Mouse (Mus musculus) common myeloid progenitor, adult 5-6 weeks (primary cell): Measurements from ENCODE around the gene Mpp3. TPM values are rescaled to one million over a fixed set of nuclear protein-coding genes. Genes with fewer than 3 reads are reported as not detected.

ENCODE experiments used
- ATAC-seq: replicated peaks from 2 replicates; pipeline ENCODE4 v1.8.0; 2016; ENCODE audit warnings: low read depth, mild to moderate bottlenecking, moderate TSS enrichment, inconsistent platforms; ENCODE audit not compliant: poor library complexity, severe bottlenecking
- total RNA-seq: library from RNA; stranded (forward); fragments of 200-1000, 187-1606 nt; gene quantifications from 2 replicates; pipeline ENCODE4 v1.2.3, GENCODE M21; 2017

The Mpp3 gene
- total RNA-seq, 1 experiment from 2014 or later: not detected

DNA sequence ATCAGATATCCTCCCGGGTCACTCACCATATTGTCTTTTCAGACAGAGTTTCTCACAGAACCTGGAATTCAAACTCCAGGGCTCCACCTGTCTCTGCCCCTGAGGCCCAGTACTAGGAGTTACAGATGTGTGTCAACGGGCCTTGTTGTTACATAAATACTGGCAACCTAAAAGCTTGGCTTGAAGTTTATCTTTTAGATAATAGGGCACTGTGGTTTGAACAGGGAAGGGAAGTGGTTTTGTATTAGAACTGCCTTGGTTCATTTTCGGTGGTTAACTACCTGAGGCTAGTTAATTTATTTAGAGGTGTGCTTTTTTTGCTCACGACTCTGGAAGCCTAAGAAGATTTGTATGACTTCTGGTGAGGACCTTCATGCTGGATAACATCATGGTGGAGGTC is 74.8 kb downstream of the Mpp3 start:
- no peak for ATAC-seq

DNA sequence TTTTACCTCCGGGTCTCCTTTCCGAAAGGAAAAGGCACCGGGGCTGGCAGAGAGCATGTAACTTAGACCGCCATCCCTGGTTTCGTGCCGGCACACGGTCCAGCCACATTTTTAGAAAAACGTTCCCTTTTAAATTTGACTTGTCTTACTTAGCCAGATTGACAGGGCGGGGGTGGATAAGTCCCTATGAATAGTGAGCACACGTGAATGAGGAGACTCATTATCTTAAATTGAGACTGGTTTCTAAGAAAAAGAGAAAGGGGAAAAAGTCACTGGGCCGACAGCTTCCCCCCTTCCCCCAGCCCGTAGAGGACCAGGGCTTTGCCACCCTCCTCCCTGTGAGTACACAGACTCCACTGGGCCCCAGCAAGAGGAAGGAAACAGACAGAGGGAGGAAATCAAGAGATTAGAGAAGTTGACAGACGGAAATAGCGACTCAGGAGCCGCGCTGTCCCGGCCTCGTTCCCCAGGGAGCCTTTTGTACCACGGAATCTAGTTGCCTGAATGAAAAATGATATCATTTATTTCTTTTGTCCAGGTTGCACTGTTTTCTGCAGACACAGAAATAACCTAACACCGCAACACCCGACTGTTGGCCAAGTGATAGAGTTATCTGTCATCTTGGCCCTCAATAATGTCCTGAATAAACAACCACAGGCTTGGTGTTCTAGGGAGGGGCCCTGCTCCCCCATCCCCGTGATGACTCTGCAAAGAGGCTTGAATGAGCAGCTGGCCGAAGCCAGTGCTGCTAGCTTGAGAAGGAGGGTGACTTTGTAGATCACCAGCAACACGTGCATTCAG is 75.5 kb downstream of the Mpp3 start:
- ATAC-seq: peak; percentile 94

- ATAC-seq: no peak
These were observed 78.2 kb downstream of the Mpp3 start for GRCm38 (mm10) chr11:101950021-101950420.

Other genes with a start within 250 kb of the Mpp3 start
- gene Etv4, start 243.1 kb downstream of the Mpp3 start, total RNA-seq: not detected in 2 replicates
- not detected in 2 replicates for gene Meox1, start 134.1 kb downstream of the Mpp3 start, total RNA-seq
- gene Sost, start 61.4 kb downstream of the Mpp3 start, total RNA-seq: not detected in 2 replicates
- gene Cfap97d1, start 44.2 kb downstream of the Mpp3 start, total RNA-seq: not detected in 2 replicates
- 2.0 and 6.6 TPM in 2 replicates for gene Dusp3, start 41.4 kb downstream of the Mpp3 start, total RNA-seq
- 0.10 and 0.78 TPM in 2 replicates for gene Cd300lg, start 13.0 kb upstream of the Mpp3 start, total RNA-seq
- gene Mpp2, start 60.1 kb upstream of the Mpp3 start, total RNA-seq: 0.50 and 0.58 TPM in 2 replicates
- not detected in 2 replicates for gene Ppy, start 72.9 kb upstream of the Mpp3 start, total RNA-seq
- not detected in 2 replicates for gene Pyy, start 79.4 kb upstream of the Mpp3 start, total RNA-seq
- 0.53 and 1.7 TPM in 2 replicates for gene Nags, start 117.1 kb upstream of the Mpp3 start, total RNA-seq
- 11.3 and 21.5 TPM in 2 replicates for gene Tmem101, start 127.9 kb upstream of the Mpp3 start, total RNA-seq
- gene Lsm12, start 156.8 kb upstream of the Mpp3 start, total RNA-seq: 62.2 and 71.8 TPM in 2 replicates
- gene G6pc3, start 161.2 kb upstream of the Mpp3 start, total RNA-seq: 45.2 and 51.6 TPM in 2 replicates
- 20.7 and 26.0 TPM in 2 replicates for gene Hdac5, start 201.7 kb upstream of the Mpp3 start, total RNA-seq
- gene BC030867, start 220.4 kb upstream of the Mpp3 start, total RNA-seq: 4.8 and 5.3 TPM in 2 replicates
- gene Asb16, start 240.3 kb upstream of the Mpp3 start, total RNA-seq: 0.18 and 1.5 TPM in 2 replicates